Mouse (Mus musculus): Measurements from ENCODE around the gene Ttc30a2. TPM values are rescaled to one million over a fixed set of nuclear protein-coding genes. Genes with fewer than 3 reads are reported as not detected.

The Ttc30a2 gene
- total RNA-seq (2015; ENCODE audit: low replicate concordance) (not detected in 2 replicates), total RNA-seq (2017; ENCODE audit: low replicate concordance) (not detected in 2 replicates)

DNA sequence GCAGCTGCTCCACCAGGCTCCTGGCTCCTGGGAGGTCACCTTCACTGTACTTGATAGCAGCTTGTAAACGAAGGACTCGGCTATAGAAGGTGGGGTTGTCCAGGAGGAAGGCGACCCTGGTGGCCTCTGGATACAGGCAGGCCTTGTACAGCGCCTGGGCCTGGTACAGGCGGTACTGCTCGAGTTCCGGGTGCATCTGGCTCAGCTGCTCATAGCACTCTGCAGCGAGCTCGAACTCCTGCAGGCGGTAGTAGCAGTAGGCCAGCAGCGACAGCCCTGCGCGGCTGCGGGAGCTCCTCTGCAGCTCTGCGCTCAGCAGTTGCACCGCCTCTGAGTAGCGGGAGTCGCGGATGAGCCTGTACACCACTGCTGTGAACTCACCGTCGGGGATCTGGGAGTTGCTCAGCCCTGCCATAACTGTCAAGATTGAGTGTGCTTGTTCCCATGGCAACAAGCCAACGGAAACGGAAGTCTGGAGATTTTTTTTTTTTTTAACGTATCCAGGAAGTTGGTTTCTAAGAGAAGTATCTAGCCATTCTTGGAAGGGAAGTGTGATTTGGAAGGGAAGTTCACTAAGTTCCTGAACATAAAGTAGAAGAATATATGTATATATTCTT is at the start of gene Ttc30a2:
Gene Ttc30a2 (minus strand): TSS at position 419 of the 617 bp plus-strand sequence.
- peak; percentile 70 for ATAC-seq (replicated peaks; ENCODE audit: low FRiP score, poor library complexity, severe bottlenecking)

DNA sequence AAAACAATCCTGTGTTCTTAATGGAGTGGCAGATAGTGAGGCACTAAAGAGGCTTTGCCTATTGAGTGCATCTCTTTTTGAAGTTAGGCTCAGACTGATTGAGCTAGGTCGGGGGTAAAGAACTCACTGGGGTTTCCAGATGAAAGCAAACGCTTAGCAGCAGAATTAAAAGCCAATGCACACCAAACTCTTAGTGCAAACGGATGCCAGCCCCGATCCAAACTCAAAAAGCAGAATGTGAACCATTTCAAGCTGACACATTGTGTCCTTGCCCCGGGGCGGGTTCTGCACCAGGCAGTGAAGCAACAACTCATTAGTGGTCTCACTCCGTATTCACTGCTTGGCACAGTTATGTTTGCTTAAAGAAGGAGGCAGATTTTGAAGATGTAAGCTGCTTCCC is 38.9 kb upstream of the Ttc30a2 start:
- no peak for ATAC-seq (replicated peaks; ENCODE audit: low FRiP score, poor library complexity, severe bottlenecking)

DNA sequence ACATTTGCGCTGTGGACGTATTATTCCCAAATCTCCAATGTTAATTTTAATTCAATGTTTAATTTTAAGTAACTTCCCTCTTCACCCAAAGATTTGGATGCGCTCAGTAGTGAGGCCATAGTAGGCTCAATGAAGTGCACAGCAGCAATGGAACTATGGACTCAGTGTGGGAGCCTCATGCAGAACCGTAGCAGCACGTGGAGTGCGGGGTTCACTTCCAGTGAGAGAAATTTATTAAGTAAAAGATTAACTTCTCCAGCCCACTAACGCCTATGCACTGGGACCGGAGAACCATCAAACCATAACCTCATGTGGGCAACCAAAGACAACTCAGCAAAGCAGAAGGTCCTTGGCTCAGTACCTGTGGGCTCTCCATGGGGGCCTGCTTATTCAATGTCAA is 38.2 kb upstream of the Ttc30a2 start:
- ATAC-seq (replicated peaks; ENCODE audit: low FRiP score, poor library complexity, severe bottlenecking): no peak

GRCm38 (mm10) chr2:76015460-76015859 is 37.5 kb upstream of the Ttc30a2 start:
- ATAC-seq (replicated peaks; ENCODE audit: low FRiP score, poor library complexity, severe bottlenecking): no peak

DNA sequence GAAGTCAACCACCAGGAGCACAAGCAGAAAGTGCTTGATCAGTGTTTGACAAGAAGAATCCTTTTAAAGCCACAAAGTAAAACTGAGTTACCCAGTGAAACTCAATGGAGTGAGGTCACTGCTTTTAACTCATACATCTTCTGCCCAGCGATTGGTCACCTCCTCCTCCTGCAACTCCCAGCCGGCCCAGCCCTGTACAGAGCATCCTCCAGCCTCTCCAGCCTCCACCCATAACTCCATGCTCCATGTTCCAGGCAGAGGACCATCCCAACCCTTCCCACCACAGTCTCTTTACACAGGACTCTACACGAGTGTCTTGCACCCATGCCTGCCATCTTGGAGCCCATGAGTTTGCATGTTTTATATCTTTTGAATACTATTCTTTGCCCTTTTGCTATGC is 36.7 kb upstream of the Ttc30a2 start:
- no peak for ATAC-seq (replicated peaks; ENCODE audit: low FRiP score, poor library complexity, severe bottlenecking)

- no peak for ATAC-seq (replicated peaks; ENCODE audit: low FRiP score, poor library complexity, severe bottlenecking)
Measured at GRCm38 (mm10) chr2:76006194-76006593, 28.2 kb upstream of the Ttc30a2 start.

DNA sequence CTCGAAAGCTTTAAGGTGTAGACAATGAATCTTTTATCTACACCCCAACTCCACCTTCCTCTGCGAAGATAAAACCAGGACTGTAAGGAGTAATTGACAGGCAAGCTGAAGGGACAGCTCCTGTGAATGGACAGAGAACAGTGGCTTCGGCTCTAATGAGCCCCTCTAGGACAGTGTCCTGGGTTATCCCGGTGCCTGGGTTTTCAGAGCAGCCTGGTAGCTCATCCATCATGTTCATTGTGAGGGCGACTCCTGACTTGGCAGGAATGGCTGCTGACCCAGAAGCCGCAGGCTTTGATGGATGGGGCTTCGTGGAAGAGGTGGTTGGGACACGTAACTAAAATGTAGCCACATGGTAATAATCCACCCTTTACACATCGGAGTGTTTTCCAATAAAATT is 24.9 kb upstream of the Ttc30a2 start:
- ATAC-seq (replicated peaks; ENCODE audit: low FRiP score, poor library complexity, severe bottlenecking): no peak

DNA sequence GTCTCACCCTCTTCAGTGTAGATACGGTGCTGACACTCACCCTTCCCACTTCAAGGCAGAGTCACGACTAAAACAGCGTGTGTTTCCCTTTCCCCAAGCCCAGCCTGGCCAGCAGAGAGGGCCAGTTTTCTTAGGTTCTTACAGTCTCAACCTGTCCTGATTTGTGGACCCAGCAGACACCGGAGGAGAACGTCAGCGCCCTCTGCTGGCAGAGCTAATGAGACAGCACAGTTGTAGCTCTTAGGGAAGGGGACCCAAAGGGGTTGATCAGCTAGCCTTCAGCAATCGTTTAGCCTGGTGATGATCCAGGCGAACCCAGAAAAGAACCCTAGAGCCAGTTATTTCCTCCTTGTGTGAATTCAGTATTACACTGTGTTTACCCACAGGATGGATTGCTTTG is 23.4 kb upstream of the Ttc30a2 start:
- peak; percentile 57; the same call in 1 of the 2 replicates for ATAC-seq (replicated peaks; ENCODE audit: low FRiP score, poor library complexity, severe bottlenecking)

DNA sequence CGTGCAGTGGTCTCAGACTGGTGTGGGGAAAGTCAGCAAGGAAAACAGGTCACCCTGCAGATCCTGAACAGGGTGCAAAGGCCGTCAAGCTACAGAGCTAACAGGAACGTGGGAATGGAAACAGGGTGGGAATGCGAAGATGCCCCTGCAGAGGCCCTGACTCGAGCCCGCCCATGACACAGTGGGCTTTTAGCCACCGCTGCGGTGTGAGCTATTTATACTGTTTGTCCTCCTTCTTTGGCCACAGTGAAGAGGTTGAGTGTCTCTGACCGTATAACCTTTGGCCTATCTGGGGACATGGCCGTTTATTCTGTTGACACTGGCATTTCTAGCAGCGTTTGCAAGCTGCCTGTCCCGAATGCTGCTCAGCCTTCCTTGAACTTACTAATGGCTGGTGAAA is 21.7 kb upstream of the Ttc30a2 start:
- no peak for ATAC-seq (replicated peaks; ENCODE audit: low FRiP score, poor library complexity, severe bottlenecking)

GRCm38 (mm10) chr2:75998692-75999091 is 20.7 kb upstream of the Ttc30a2 start:
- ATAC-seq (replicated peaks; ENCODE audit: low FRiP score, poor library complexity, severe bottlenecking): no peak

GRCm38 (mm10) chr2:75997726-75998125 is 19.8 kb upstream of the Ttc30a2 start:
- ATAC-seq (replicated peaks; ENCODE audit: low FRiP score, poor library complexity, severe bottlenecking): no peak

- ATAC-seq (replicated peaks; ENCODE audit: low FRiP score, poor library complexity, severe bottlenecking): no peak
Measured at GRCm38 (mm10) chr2:75994841-75995240, 16.9 kb upstream of the Ttc30a2 start.

GRCm38 (mm10) chr2:75991581-75992205 is 13.7 kb upstream of the Ttc30a2 start:
- ATAC-seq (replicated peaks; ENCODE audit: low FRiP score, poor library complexity, severe bottlenecking): no peak

- no peak for ATAC-seq (replicated peaks; ENCODE audit: low FRiP score, poor library complexity, severe bottlenecking)
Measured at GRCm38 (mm10) chr2:75990885-75991539, 13.0 kb upstream of the Ttc30a2 start.

DNA sequence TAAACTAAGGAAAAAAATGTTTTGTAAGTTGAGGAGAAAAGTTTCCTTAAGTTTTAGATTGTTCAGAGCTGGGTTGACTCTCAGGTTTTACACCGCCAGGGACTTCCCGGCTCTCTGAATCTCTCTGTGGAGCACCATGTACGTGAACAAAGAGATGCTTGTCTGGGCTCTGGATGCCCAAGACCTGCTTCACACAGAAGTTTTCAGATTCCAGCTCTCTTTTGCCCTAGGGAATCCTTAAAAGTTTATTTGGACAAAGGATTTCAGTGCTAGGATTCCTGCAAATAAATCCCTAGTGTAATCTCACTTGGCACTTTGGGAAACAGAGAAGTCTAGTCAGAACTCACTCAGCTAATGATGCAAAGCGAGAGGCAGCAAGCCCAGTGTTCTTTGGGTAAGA is 11.7 kb upstream of the Ttc30a2 start:
- no peak for ATAC-seq (replicated peaks; ENCODE audit: low FRiP score, poor library complexity, severe bottlenecking)

- ATAC-seq (replicated peaks; ENCODE audit: low FRiP score, poor library complexity, severe bottlenecking): no peak
Measured at GRCm38 (mm10) chr2:75988779-75989363, 10.9 kb upstream of the Ttc30a2 start.

- no peak for ATAC-seq (replicated peaks; ENCODE audit: low FRiP score, poor library complexity, severe bottlenecking)
Measured at GRCm38 (mm10) chr2:75988378-75988777, 10.4 kb upstream of the Ttc30a2 start.

- no peak for ATAC-seq (replicated peaks; ENCODE audit: low FRiP score, poor library complexity, severe bottlenecking)
Measured at GRCm38 (mm10) chr2:75987739-75988138, 9.8 kb upstream of the Ttc30a2 start.

GRCm38 (mm10) chr2:75985124-75985523 is 7.2 kb upstream of the Ttc30a2 start:
- no peak for ATAC-seq (replicated peaks; ENCODE audit: low FRiP score, poor library complexity, severe bottlenecking)

DNA sequence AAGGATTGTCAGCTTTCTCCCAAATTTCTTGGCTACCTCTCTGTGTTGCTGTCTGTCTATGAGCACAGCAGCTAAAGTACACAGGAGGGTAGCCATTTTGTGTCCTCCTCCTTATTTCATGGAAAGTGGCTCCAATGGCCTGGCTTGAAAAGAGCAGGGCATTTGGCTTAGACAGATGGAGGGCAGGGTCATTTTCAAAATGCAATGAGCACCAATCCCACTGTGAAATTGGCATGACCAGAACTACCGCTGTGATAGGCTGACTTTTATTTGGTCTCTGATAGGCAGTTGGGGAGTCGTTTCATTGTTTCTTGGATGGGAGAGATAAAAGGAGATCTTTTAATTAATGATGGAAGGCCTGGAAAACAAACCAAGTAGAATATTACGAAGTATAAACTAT is 5.9 kb upstream of the Ttc30a2 start:
- no peak for ATAC-seq (replicated peaks; ENCODE audit: low FRiP score, poor library complexity, severe bottlenecking)

- ATAC-seq (replicated peaks; ENCODE audit: low FRiP score, poor library complexity, severe bottlenecking): no peak
Measured at GRCm38 (mm10) chr2:75983091-75983490, 5.1 kb upstream of the Ttc30a2 start.

All from erythroid progenitor cell, adult 5-6 weeks (primary cell).